Mouse (Mus musculus) testis, postnatal 10 days (tissue): ENCODE data around the gene Il7r.
"Not testable (repeated sequence)": the region's sequence is repeated elsewhere in the genome, so short reads cannot be mapped to it uniquely, and the experiment has no call there.

Experiments used
- DNase-seq: peaks from one replicate; pipeline ENCODE4 v3.0.0; 2021; ENCODE audit warnings: low spot score

The Il7r gene

DNA sequence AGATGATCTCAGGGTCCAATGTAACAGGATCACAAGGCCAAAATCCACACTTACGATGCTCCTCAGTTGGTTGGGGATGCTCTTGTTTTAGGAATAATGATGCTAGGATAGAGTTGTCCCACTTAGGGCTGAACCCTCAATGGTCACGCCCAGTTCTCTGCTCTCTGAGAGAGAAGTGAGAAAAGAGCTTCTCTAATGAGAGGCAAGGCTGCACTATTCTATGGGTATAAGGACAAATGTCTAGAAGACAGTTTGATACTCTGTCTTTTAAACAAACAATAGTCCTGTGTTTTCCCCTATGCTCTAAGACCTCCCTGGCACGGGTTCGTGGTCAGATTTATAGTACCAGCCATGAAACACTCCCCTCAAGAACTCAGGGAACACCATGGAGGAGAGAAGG, at the start of gene Il7r:
Gene Il7r, minus strand, starts transcription at position 101 of the 400 bp plus-strand sequence.
- no peak for DNase-seq

DNA sequence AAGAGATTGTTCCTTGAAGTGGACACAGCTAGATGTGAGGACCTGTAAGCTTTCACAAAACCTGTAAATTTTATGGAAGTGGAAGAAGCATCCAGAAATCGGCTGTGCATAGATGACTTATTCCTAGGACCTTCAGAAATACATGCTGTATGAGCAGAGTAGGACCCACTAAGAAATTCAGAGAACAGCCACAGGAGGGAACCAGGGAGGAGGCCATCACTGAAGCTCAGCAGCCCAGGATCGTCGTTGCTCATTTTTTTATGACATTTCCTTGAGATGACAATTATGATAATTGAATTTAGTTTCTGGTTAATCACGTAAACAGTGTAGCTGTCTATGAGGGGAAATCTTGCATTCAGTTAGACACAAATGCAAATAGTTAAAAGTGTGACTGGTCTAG, 47.3 kb upstream of the Il7r start:
- no peak for DNase-seq

DNA sequence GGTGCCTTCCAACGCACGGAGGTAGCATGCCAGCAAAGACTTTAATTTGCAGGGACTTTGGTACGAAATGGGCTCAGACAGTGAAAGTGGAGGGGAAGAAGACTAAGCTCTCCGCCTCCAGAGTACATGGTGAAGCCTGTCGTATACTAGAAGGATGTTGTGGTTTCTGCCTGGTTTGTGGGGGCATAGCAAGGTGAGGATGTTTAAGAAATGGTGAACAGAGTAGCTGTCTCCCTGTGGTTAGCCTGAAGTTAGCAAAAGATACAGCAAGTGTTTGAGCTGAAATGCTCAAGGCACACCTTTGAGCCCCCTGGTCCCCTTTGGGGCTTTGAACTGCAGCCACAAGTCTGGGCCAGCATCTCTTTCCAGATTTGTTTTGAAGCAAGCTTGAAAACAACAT, 44.8 kb upstream of the Il7r start:
- no peak for DNase-seq

DNA sequence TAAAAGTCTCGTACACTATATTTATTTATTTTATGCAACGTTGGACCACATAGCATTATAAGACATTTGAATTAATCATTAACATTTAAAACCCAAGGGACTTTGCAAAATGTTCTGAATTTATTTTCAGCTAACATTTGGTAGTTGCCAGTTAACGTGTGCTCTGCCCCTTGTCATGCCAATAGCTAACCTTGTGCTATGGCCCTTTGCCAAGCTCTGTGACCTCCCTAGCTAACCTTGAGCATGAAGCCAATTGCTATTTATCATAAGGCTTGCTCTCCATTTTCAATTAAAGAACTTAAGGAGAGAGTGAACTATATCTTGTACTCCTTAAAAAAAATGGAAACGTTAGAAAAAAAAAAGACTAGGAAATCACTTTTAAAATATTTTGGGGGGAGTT, 43.4 kb upstream of the Il7r start:
- DNase-seq: no peak

DNA sequence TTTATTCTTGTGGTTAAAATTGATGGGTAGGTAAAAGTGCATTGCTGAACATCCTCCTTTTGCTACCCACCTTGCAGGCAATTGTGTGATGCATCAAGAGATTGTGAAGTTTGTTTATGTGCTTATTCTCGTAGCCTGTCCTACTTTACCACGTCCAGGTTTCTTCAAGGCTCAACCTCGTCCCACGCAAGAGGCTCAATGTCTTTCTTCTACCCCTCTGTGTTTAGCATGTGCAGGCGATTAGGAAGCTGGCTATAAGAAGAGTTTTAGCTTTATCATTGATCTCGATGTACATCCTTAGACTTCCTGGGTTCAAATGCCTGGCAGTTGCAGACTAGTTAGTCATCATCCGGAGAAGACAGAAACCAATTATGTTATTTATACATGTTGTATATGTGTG, 42.7 kb upstream of the Il7r start:
- no peak for DNase-seq

DNA sequence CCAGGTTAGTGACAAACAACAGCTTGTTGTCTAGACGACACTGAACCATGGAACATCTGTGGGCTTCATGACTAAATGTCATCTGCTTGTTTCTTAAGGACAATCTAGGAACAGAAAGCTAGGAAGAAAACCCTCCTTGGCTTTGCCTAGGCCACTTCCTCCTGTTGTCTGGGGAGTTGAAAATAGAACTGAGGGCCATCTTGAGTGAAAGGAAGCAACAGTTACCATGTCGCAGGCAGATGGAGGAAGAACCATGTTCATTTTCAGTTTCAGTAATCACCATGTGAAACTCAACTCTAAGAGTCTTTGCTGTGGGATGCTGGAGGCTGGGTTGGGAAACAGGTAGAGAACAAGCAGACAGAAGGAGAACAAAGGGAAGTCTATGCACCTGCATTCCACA, 41.9 kb upstream of the Il7r start:
- no peak for DNase-seq

DNA sequence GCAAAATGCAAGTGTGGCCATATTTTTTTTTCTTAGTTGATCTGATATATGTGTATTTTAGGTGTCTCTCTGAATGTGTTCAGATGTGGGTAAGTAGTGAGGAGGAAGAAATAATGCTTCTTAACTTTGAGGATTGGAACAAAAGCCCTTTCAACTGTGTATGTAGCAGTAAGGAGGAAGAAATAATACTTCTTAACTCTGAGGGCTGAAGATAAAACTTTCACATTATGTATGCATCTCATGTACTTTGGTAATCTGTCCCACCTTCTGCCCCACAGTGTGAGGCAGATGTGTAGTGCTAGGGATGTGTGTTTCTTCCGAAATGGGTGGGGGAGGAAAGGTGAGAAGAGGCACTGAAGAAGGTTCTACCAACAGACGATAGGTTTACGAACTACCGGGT, 37.3 kb upstream of the Il7r start:
- DNase-seq: no peak

DNA sequence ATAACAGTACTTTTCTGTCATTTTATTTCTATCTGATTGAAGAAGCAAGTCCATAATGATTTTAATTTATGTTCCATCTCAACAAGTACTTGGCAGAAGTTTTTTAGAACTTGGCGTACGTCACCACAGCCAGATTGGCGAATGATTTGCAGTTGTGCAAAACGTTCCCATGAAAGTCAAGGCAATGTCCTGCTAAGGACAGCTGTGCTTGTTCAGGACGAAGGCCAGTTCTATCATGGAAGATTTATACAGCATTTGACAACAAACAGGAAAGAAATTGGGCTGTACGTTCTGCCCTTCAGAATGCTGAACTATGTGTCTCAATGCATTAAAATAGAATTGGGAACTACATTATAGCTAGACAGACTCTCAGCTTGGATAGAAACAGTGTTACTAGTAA, 35.4 kb upstream of the Il7r start:
- DNase-seq: no peak

DNA sequence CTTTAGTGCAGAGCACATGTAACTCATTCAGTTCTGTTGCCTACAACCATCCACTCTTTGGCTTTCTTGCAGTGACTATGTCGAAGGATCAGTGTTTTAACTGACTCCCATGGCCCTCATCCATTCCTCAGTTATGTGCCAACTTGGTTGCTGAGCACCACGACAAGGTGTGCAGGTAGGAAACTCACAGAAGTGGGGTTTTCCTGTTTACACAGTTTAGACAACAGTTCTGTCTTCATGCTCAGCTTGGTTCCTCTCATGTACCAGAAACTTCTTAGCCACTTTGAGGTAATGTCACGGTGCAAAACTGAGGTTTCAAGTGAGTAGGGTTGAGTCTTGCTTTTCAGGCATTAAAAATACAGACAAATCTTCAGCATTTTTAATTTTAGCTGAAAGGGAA, 34.2 kb upstream of the Il7r start:
- no peak for DNase-seq

DNA sequence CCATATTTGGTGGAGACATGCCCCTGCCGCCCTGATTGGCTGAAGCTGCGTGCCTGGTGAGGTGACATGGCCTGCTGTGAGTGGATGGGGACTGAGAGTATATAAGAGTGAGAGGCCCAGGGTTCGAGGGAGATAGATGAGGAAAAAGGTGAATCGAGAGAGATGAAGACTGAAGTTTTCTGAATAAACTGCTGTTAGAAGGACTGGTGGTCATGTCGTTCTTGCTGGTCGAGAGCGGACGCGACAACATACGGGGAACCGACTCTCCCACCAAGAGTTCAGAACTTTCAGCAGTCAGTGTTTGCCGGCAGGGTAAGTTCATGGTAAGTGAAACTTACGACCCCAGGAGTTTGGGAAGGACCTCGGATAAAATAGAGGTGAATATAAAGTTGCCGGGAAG, 27.3 kb upstream of the Il7r start:
- DNase-seq: not testable (repeated sequence)

DNA sequence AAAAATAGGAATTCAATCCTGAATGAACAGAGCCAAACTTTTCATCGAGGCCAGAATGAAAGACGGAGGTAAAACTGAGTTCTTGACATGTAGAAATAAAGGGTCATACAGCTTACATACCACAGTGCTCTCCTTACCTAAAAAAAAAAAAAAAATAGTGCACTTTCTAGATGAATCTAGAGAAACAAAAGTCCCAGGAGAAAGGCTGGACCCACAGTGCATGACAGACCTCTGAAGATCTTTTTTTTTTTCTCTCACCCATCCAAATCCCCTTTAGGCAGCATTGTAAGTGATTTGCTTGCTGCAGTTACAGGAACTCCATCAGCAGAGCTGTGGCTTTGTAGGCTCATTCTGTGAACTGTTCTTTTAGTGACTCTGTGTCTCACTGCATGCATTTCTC, 19.0 kb upstream of the Il7r start:
- no peak for DNase-seq

DNA sequence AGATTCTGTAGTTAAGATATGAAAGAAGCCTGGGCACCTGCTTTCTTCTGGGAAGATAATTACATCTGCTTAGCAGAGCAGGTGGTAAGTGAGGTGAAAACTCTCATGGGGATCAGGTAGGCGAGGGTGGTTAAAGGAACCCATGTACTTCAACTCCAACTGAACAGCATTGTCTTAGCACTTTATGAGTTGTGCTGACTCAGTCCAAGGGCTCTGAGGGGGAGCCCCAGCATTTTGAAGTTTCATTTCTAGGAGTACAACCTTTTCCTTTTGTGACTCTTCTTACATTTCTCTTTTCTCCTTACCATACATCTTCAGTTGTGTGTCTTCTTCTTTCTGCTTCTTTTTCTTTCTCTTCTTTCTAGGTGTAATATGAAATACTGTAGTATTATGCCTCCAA, 5.2 kb upstream of the Il7r start:
- DNase-seq: no peak

DNA sequence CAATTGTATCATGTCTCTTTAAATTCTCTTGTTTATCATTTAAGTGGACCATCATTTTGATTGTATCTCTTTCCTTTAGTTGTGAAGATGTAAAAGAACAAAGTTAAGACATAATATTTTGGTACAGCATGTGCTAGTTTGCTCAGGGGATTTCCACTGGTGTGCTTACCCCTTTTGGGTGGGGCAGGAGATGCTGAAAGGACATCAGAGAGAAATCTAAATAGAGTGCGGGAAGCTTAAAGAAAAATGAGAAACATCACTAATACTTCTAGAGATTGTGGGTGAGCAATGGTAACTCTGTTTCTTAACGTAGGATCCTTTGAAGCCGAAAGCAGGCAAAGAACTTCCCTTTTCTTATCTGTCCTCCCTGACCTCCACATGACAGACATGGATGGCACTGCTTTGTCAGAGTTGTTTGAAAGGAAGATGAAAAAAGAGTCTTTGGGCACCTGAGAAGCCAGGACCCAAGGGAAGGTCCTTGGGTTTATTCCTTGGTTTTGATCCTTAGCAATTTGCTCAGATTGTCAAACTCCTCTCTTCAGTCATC, 3.5 kb upstream of the Il7r start:
- DNase-seq: no peak

DNA sequence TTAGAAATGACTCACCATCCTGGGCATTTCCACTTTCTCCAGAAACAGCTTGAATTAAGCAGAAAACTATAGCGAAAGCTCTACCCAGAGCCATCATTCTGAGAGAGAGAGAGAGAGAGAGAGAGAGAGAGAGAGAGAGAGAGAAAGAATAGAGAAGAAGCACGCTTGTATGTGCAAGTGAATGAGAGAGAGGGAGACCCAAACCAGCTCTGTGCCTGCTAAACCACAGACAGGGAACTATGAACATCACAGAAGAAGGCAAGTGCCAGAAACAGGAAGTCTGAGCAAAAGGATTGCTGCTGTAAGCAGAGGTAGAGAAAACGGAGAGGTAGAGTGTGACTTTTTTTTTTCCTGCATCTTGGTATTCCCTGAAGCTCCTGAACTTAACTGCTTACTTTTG, 330 bp downstream of the Il7r start:
- no peak for DNase-seq

DNA sequence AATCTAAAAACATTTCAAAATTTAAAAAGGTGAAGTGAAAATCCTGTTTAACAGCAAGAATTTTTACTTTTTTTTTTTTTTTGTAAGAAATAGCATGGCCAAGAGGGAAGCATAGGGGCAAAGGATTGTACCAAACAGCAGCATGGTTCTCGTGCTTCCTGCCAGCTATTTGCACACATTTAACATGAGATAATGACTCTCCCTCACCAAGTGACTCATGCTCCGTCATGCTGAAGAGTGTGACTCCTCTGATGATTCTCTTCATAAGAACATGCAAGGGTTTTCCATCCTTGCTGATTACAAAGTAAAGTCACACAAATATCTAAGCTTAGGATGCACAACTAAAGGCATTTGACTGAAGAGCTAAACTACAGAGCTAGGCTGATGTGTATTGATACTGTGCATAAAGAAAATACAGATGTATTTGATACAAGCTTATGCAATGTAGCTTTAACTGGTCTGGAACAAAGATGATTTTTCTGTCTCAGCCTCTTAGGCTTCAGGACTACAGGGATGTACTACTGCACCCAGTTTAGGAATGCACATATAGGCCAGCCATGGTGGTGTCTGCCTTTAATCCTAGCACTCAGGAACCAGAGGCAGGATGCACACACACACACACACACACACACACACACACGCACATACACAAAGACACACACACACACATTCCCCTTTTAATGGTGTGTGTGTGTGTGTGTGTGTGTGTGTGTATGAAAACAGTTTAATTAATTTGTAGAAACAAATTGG, 1.6 kb downstream of the Il7r start:
- no peak for DNase-seq

DNA sequence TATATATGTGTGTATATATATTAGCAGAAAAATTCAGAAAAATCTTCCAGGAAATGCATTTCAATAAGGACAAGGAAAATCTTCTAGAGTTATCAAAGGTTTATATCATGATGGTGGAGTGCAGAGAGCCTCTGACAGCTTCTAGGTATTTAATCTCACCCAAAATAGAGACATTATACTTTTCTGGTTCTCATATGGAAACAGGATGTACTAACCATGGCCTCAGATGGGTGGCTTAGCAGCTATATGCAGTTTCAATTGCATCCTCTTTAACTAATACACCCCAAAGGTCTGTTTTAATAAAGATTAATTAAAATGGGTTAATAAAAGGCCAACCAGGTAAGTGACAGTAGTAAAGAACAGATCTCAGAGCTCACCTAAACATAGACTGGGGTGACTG, 3.6 kb downstream of the Il7r start:
- DNase-seq: no peak

DNA sequence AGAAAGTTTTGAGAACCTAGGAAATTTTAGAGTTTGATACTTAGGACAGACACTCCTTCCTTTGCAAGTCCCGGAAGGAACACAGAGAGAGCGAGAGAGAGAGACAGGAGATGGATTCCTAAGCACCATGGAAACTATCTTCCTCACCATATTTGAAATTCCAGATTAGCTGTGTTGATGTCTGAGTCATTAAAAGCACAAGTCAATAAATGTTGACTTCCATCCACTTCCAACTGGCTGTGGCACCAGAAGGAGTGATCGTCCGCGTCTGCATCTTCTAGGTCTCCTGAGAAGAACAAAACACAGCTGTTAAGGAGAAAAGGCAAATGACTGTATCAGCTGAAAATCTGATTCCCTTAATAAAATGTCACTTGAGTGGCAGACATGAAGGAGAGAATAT, 5.1 kb downstream of the Il7r start:
- DNase-seq: no peak

DNA sequence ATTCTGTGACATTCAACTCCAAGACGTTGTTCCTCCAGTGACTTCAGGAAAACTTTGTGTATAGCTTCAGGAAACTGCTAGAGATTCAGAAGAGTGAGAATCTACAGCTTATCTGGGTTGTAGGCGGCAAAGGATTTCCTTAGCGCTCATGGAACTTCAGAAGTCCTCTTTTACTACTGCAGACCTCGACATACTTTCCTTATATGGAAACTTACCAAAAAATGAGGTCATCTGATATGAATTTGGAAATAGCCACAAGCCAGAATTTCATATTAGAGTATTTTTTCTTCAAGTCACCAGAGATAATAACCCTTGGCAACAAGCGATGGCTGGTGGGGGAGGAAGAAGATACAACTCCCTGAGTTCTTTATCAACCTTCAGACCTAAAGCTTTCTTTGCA, 6.0 kb downstream of the Il7r start:
- DNase-seq: no peak

DNA sequence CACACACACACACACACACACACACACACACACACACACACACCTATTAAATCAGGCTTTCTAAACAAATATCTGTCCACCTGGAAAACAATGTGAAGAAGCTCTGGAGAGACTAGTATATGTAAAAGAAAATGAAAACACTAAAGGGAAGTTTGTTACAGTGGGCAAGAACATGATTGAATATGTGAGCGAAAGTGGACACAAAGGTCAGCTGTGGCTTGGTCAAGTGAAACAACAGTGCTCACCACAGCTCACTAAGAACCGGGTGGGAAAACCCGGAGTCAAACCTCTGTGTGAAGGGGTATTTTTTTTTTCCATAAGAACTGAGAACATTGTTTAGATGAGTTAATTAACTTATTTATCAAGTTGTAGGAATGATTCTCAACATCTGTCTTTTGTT, 6.9 kb downstream of the Il7r start:
- no peak for DNase-seq

DNA sequence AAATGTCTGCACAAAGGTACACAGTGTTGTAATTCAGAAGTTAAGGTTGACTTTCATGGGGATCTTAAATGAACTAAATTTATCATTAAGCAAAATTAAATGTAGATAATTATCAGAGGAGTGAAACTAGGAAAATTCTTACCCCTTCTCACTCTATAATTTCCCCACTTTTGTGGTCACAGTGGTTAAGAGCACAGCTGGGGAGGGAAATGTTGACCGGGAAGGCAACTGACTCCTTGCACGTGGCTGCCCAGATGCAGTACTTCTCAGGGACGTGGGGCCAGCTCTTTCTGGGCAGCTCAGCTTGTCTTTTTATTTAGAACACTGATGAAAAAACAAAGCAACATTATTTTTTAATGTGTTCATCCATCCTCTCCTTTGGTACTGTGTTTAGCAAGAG, 37.9 kb downstream of the Il7r start:
- DNase-seq: no peak

DNA sequence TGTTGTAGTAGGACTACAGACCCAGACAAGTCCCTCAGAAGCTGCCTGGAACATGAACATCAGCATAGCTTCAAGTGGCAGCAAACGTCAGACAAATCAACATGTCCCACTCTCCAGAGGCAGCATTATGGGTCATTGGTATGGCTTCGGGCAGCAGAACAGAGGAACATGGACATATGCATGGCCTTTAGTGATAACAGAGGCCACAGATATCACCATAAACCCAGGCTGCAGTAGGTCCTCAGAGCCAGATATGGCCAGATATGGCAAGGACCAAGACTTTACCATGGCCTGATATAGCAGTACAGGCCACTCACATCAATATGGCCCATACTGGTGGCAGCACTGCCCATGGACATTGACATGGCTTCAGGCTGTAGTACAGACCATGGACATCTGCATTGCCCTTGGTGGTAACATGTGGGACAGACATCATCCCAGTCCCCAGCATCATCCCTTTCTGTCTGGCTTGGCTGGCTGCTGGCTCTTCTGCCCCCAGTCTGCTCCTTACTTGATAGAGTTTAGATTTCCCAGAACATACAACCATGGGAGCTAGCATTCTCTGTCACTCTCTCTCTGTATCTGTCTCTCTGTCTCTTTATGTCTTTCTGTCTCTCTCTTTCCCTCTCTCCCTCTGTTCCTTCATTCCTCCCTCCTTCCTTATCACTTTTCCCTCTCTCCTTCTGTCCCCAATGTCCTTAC, 40.4 kb downstream of the Il7r start:
- no peak for DNase-seq

DNA sequence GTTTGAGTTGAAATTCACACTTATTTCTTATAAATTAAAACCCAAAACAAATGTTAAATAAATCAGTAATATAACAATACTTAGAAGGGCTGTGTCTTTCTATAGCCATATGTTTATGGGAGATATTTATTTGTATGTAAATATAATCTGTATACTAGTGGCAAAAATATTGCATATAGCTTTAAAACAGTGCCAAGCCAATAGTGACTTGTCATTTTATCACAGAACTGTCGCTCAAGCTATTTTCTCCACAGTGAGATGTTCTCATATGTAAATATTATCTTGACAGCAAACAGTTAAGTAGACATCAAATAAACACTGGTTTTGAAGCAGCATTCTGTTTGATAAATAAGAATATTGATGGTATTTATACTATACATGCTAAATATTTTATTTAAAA, 56.8 kb downstream of the Il7r start:
- DNase-seq: no peak

DNA sequence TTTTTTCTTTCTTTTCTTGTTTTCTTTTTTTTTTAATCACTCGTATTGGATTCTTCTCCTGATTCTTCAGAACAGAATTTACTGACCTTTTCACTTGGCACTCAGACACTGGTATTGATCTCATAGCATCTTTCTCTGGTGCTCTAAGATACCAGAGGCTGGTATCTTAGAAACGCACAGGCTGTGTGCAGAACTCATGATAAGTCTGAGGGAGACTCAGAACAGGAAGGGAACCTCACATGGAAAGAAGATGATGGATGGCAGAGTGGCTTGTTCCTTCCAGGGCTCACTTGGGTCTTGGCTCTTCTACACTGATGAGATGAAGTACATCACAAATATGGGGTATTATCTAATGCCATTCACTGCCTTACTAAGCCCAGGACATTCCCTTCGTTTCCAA, 57.4 kb downstream of the Il7r start:
- DNase-seq: no peak

DNA sequence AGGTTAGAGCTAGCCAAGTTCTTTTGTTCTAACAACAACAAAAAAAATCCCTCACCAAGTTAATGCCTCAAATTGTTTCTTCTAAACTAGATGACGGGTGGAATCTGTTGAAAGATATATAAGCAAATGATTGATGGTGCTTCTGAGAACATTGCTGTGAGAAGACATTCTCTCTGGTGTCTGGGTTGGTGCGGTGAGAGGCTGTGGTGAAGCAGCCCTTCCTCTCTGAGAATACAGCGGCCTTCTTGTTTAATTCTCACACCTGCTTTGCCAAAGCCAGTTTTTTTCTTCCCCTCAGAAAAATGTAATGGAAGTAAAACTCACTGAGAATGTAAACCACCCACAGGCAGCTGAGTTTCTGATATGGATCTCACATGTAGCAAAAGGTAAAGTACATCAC, 57.8 kb downstream of the Il7r start:
- DNase-seq: no peak
